Mouse (Mus musculus) brain, embryonic 14.5 days (tissue): ENCODE data around the gene Nsd1.

ENCODE experiments used
- CTCF ChIP-seq: fragments of 200-500 bp; IDR thresholded peaks from 2 replicates; pipeline ENCODE4 v1.5.1; 2012; ENCODE audit warnings: inconsistent platforms, mild to moderate bottlenecking, moderate library complexity, borderline replicate concordance; ENCODE audit not compliant: insufficient read depth, insufficient read length; ENCODE audit errors: extremely low read depth
- POLR2A ChIP-seq: fragments of 200-500 bp; IDR thresholded peaks from 2 replicates; pipeline ENCODE4 v1.6.1; 2012; ENCODE audit warnings: mild to moderate bottlenecking, inconsistent platforms, borderline replicate concordance; ENCODE audit not compliant: poor library complexity, insufficient read depth, insufficient read length, severe bottlenecking; ENCODE audit errors: extremely low read depth

DNA sequence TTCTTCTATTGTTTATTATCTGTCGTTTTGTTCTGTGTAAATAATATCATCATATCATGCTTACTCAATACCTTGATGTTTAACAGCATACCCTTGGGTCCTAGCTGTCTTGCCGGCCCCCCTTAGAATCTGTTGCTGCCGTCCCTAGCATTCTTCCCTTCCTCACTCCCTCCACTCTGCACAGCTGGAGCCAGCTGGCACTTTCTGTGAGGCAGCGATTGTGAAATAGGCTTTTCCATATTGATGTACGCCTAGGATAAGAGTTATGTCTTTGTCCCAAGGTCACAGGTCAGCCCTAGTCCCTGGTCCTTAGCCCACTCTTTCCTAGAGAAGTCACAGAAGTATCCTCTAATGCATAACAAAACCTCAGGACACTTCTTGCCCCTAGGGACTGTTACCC, 46.0 kb upstream of the Nsd1 start:
- no peak for TF ChIP-seq CTCF
- no peak for TF ChIP-seq POLR2A
